Mouse (Mus musculus): Measurements from ENCODE around the gene Cldn7.
"Not testable (repeated sequence)": the region's sequence is repeated elsewhere in the genome, so short reads cannot be mapped to it uniquely, and the experiment has no call there.

The Cldn7 gene

DNA sequence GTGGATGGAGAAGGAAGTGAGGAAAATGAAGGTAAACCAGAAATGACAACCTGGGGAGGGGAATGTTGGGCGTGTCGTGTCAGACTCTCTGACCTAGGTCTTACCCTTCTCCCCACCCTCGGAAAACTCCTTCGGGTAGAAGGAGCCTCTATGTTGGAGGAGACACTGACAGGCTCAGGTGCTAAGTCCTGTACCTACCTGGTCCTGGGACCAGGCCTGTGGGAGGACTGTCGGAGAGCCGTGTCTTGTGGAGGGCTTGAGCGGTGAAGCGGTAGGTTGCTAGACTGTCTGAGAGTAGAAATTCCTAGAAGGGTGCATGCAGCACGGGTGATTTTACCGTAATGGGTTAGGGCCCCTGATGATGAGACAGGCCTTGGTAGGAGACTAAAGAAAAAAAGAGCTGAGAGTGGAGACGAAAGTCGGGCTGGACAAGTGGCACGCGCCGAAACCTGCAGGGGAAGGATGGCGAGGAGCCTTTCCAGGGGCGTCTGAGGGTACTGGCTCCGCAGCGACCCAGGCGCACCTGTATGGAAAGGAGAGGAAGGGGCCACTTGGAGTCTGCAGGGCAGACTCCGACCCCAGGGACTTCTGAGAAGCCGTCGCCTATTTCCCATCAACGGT lies at the start of gene Cldn7:
Gene Cldn7, plus strand, starts transcription at position 130 of the 621 bp plus-strand sequence.
- no peak for DNase-seq (ENCODE audit: low spot score in 2 of 2)

- no peak for DNase-seq (ENCODE audit: low spot score in 2 of 2)
Observed at GRCm38 (mm10) chr11:69914917-69915430, 49.6 kb upstream of the Cldn7 start.

- DNase-seq (ENCODE audit: low spot score in 2 of 2) = no peak
Observed at GRCm38 (mm10) chr11:69915667-69916627, 48.6 kb upstream of the Cldn7 start.

GRCm38 (mm10) chr11:69916652-69917378 lies 47.8 kb upstream of the Cldn7 start:
- DNase-seq (ENCODE audit: low spot score in 2 of 2) = not testable (repeated sequence)

DNA sequence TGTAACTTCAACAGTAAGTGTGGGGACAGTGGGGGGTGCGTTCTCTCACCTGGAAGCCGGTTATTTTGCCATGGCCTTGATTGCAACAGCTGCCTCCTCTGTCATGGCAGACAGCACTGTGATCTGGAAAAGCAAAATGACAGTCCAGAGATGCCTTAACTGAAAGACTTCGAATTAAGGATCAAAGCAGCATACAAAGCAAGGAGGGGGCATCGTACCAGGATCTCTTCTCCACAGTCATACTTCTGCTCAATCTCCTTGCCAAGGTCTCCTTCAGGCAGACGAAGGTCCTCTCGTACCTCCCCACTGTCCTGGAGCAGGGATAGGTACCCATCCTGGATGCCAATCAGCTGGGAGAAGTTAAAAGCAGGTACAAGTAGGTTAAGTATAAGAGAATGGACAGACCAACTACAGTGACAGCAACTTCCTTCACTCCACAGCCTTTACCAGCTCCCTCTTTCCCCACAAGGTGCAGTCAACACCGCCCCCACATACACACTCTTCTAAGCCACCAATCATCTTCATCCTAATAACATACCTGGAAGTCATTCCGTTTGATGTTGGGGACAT lies 47.1 kb upstream of the Cldn7 start:
- no peak for DNase-seq (ENCODE audit: low spot score in 2 of 2)

DNA sequence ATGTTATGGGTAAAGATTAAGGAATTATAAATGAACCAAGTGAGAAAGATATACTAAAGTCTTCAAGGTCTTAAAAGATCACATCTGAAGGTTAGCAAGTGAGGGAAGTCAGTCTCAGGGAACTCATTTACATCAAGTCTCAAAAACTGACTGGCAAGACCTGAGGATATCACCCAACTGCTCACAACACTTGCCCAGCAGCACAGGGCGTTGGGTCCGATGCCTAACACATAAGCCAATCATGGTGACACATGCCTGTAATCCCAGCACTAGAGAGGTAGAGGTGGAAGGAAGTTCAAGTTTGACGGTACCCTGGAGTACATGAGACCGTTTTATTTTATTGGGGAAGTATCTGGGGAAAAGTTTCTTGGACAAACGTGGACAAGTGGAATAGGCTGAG lies 46.5 kb upstream of the Cldn7 start:
- no peak for DNase-seq (ENCODE audit: low spot score in 2 of 2)

DNA sequence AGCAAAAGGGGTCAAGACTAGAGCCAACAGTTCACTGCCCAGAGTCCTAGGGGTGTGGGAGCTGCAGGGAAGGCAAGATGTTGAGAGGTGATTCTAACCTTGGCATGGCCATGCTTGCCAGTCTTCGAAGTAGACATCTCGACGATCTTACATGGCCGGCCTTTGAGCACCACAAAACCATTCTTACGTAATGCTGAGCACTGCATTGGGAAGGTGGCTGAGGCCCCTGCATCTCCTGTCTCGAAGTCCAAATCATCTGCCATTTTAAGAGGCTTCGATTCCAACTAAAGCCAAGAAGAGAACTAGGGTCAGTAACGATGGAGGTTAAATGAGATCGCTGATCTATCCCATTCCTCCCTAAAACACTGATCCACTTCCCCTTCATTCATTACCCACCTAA lies 45.5 kb upstream of the Cldn7 start:
- no peak for DNase-seq (ENCODE audit: low spot score in 2 of 2)

DNA sequence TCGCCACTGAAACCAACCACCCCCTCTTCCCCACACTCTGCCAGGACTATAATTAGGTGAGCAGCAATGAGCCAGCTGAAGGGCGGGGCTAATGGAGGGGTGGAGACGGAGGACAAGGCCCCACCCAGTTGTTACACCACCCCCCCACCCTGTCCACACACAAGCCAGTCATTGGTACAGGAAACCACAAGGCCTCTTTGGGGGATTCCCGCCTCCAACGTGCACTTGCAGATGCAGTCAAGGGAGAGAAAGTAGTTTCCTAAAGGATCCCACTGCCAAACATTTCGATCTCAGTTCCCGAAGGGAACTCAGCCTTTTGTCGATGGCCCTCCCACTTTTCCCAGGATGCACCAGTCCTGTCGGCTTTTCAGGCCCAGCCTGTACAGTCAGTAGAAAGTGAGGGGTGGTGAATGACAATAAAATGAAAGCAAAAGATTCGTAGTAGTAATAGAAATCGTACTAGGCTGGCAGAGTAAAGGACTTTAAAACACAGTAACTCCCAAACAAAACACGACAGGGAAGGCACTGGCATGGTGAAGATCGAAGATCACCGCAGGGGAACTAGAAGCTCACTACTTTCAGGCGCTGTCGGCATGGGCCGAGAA lies 44.8 kb upstream of the Cldn7 start:
- DNase-seq (ENCODE audit: low spot score in 2 of 2) = peak in 1 of 2 experiments; percentile 45

DNA sequence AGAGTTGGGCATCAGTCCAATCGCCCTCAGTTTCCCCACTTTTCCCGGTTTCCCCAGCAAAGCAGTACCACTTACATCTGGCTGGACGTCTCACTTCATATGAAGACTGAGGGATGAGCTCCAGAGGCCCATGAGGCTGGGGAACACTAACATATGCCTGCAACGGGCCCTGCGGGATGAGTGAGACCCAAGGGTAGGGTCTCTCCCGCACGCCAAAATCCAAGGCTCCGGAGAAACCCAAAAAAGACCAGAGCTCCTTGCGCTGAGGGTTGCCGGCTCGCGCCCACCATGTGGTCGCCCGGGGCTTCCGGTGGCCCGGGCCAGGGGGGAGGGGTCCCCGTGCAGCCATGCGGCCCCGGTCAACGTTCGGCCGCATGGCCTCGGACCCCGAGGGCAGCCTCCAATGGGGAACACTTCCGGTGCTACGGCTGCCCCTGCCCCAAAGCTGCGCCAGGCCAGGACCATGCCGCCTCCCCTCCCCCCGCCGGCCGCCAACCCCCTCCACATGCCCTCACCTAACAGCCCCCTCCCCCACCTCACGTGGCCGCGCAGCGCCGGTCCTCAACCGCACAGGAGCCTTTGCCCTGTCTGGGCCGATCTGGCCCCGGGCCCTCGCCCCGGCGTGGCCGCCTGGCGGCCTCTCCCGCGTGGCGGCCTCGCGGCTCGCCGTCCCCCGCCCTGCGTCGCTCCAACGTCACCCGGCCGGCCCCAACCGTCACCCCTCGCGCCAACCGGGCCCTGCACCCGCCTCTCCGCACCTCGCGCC lies 44.1 kb upstream of the Cldn7 start:
- no peak for DNase-seq (ENCODE audit: low spot score in 2 of 2)

- peak; percentile 100 for DNase-seq (ENCODE audit: low spot score in 2 of 2)
Observed at GRCm38 (mm10) chr11:69921114-69922011, 43.2 kb upstream of the Cldn7 start, which contains the start of gene Eif5a. Gene Eif5a, minus strand, starts transcription at chr11:69921958.

GRCm38 (mm10) chr11:69922012-69922756 lies 42.4 kb upstream of the Cldn7 start:
- no peak for DNase-seq (ENCODE audit: low spot score in 2 of 2)

DNA sequence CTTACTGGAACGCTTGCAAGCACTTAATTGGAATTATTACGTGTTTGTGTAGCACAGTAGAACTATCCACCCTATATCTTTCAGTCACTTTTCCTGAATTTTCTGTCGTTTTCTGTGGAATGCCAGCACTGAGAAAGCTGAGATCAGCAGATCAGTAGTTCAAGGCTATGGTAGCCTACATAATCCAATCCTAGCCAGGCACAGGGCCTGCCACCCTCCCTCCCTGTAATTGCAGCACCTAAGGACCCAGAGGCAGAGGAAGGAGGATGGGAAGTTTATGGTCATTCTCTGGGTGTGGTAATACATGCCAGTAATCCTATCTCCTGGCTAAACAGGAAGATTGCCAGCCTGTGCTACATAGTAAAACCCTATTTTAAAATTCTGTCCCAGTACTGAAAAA lies 41.8 kb upstream of the Cldn7 start:
- DNase-seq (ENCODE audit: low spot score in 2 of 2) = no peak

- DNase-seq (ENCODE audit: low spot score in 2 of 2) = no peak
Observed at GRCm38 (mm10) chr11:69927501-69927900, 37.1 kb upstream of the Cldn7 start.

DNA sequence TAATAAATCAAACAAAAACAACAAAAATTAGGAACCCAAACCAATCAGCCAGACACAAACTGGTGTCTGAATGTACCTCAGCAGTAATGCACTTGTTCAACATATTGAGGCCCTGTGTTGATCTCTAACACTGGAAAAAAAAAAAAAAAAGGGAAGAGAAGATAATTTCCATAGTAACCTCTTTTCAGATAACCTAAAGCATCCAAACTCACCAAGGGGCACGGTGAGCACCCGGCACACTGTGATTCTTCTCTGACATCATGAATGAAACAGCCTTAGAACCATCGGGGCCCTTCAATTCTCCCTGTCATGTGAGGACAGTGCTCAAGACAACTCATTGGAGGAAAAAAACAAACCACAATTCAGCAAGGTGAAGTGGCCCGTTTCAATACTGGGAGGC lies 34.9 kb upstream of the Cldn7 start:
- no peak for DNase-seq (ENCODE audit: low spot score in 2 of 2)

DNA sequence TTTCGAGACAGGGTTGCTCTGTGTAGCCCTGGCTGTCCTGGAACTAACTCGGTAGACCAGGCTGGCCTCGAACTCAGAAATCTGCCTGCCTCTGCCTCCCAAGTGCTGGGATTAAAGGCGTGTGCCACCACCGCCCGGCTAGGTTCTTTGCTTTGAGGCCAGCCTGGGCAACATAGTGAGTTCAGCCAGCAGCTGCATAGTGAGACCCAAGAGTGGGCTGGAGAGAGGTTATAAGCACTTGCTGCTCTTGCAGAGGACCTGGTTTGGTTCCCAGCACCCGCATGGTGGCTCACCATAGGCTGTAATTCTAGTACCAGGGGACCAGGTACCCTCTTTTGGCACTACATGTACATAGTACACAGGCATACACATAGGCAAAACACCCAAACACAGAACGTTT lies 34.4 kb upstream of the Cldn7 start:
- not testable (repeated sequence) for DNase-seq (ENCODE audit: low spot score in 2 of 2)

- no peak for DNase-seq (ENCODE audit: low spot score in 2 of 2)
Observed at GRCm38 (mm10) chr11:69930967-69931537, 33.5 kb upstream of the Cldn7 start.

DNA sequence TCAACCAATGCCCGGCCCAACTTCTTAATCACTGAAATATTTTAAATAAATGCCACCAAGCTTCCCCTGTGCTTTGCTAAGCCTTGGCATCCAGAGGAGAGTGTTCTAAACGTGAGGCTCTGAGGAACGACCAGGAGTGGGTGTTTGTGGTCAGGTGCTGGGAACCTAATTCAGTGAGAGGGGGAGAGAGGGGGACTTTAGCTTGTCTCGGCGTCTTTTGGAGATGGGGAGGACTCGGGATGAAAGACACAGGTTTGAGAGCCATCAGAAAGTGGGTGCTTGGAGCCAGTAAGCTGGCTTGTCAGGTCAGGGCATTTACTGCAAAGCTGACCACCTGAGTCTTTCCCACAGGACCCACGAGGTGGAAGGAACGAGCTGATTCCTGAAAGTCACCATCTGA lies 32.8 kb upstream of the Cldn7 start:
- no peak for DNase-seq (ENCODE audit: low spot score in 2 of 2)

- no peak for DNase-seq (ENCODE audit: low spot score in 2 of 2)
Observed at GRCm38 (mm10) chr11:69932254-69932653, 32.3 kb upstream of the Cldn7 start.

Measured in left cerebral cortex, adult 9 months (tissue).